Mouse (Mus musculus): ENCODE measurements around the gene Olfr190.
"Not testable (repeated sequence)": the region's sequence is repeated elsewhere in the genome, so short reads cannot be mapped to it uniquely, and the experiment has no call there.

The Olfr190 gene
- long read RNA-seq, experiment 1 = 0 reads
- long read RNA-seq, experiment 2 = 0 reads

- intact Hi-C loops (cut with DNase I) = no loop called here
These were observed at the start of gene Olfr190 for GRCm38 (mm10) chr16:59077905-59078304. TSS of gene Olfr190 (minus strand) at chr16:59078005.

GRCm38 (mm10) chr16:59120969-59121368 is 43.2 kb upstream of the Olfr190 start, which contains the start of gene Olfr194:
TSS of gene Olfr194 (minus strand) at chr16:59121069.
- intact Hi-C loops (cut with DNase I) = no loop called here

- intact Hi-C loops (cut with DNase I) = no loop called here
These were observed 34.0 kb upstream of the Olfr190 start, which contains the start of gene Olfr193 for GRCm38 (mm10) chr16:59111781-59112180. TSS of gene Olfr193 (minus strand) at chr16:59111881.

GRCm38 (mm10) chr16:59108522-59108921 is 30.7 kb upstream of the Olfr190 start:
- intact Hi-C loops (cut with DNase I) = not testable (repeated sequence)

- intact Hi-C loops (cut with DNase I) = no loop called here
These were observed 27.5 kb upstream of the Olfr190 start for GRCm38 (mm10) chr16:59105312-59105711.

- intact Hi-C loops (cut with DNase I) = not testable (repeated sequence)
These were observed 11.9 kb upstream of the Olfr190 start, which contains the start of gene Olfr191 for GRCm38 (mm10) chr16:59089722-59090121. TSS of gene Olfr191 (minus strand) at chr16:59089822.

GRCm38 (mm10) chr16:59081113-59081512 is 3.3 kb upstream of the Olfr190 start:
- intact Hi-C loops (cut with DNase I) = not testable (repeated sequence)

GRCm38 (mm10) chr16:59073520-59073919 is 4.3 kb downstream of the Olfr190 start:
- intact Hi-C loops (cut with DNase I) = no loop called here

- intact Hi-C loops (cut with DNase I) = no loop called here
These were observed 6.0 kb downstream of the Olfr190 start for GRCm38 (mm10) chr16:59071755-59072154.

GRCm38 (mm10) chr16:59062411-59062810 is 15.4 kb downstream of the Olfr190 start:
- intact Hi-C loops (cut with DNase I) = not testable (repeated sequence)

- intact Hi-C loops (cut with DNase I) = not testable (repeated sequence)
These were observed 28.5 kb downstream of the Olfr190 start for GRCm38 (mm10) chr16:59049286-59049685.

GRCm38 (mm10) chr16:59048860-59049259 is 28.9 kb downstream of the Olfr190 start:
- intact Hi-C loops (cut with DNase I) = no loop called here

- intact Hi-C loops (cut with DNase I) = no loop called here
These were observed 30.2 kb downstream of the Olfr190 start for GRCm38 (mm10) chr16:59047579-59047978.

- intact Hi-C loops (cut with DNase I) = no loop called here
These were observed 32.0 kb downstream of the Olfr190 start for GRCm38 (mm10) chr16:59045835-59046234.

- intact Hi-C loops (cut with DNase I) = no loop called here
These were observed 38.1 kb downstream of the Olfr190 start, which contains the start of gene Olfr187 for GRCm38 (mm10) chr16:59039710-59040109. TSS of gene Olfr187 (minus strand) at chr16:59039767.

GRCm38 (mm10) chr16:59030191-59030590 is 47.6 kb downstream of the Olfr190 start, which contains the start of gene Olfr186:
TSS of gene Olfr186 (minus strand) at chr16:59030291.
- intact Hi-C loops (cut with DNase I) = no loop called here
